In the genomic region with DNA sequence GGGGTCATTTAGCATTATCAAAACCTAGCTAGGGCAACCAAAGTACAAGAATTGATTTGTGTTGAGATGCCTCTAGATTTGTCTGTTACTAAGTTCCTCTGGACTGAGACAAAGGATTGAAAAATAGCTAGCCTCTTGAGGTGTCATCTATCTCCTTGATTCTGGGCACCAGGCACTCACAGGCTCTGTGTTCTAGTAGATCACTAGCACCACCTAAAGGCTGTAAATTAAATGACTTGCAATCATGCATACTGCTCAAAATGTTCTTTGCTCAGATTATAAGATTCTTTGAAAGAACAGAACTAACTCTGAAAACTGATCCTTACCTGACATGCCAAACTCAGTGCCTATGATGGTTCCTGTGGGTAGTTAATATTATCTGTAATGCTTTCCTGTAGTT, we compare ENCODE assay signal across 13 mouse cellular contexts. TPM values are rescaled to one million over a fixed set of nuclear protein-coding genes. Genes with fewer than 3 reads are reported as not detected.
DNase-seq lines count a peak whose midpoint lies in the region; ATAC-seq and TF ChIP-seq lines count a peak whose summit lies in the region.
"Had no signal": no experiment of that assay in that cellular context is flagged by ENCODE, and none has a peak within 500 bp of the region (broad histone marks: within the 10 kb centered on the region; RNA-seq: fewer than 3 reads in every experiment).

No protein-coding gene starts in this region.

- TF ChIP-seq POLR2A in heart, adult 2 months (IDR thresholded peaks at IDR 0.05; ENCODE audit: insufficient read depth, low read depth, low read length) = no peak

- no peaks in the 10 kb centered on the region for H3K27me3 ChIP-seq in heart, adult 2 months (ENCODE audit: control insufficient read depth, insufficient read depth, low read length)
- H3K27me3 ChIP-seq in lung, embryonic 14.5 days (ENCODE audit: insufficient read depth, low read length) = no peaks in the 10 kb centered on the region
- H3K27me3 ChIP-seq in neural tube, embryonic 15.5 days (replicated peaks) = no peaks in the 10 kb centered on the region

- H3K9me3 ChIP-seq in lung, embryonic 14.5 days (ENCODE audit: low read depth, low read length) = no peaks in the 10 kb centered on the region
- H3K9me3 ChIP-seq in neural tube, embryonic 15.5 days (replicated peaks) = no peaks in the 10 kb centered on the region
- H3K9me3 ChIP-seq: G1E; heart, embryonic 10.5 days had no signal

- no peaks in the 10 kb centered on the region for H3K79me2 ChIP-seq in heart, adult 2 months (replicated peaks; ENCODE audit: control insufficient read depth, insufficient read depth, low read length)

- TF ChIP-seq CTCF in heart, adult 2 months (IDR thresholded peaks at IDR 0.05) = peak; percentile 70
- TF ChIP-seq CTCF in lung, embryonic 14.5 days (IDR thresholded peaks at IDR 0.05; ENCODE audit: low read depth) = peak; percentile 53

- no peak for TF ChIP-seq EP300 in heart, adult 2 months (IDR thresholded peaks at IDR 0.05; ENCODE audit: insufficient read depth, low read depth, low read length)

- DNase-seq in heart, adult 2 months = no peak
- DNase-seq in heart, adult 9 months (ENCODE audit: low spot score in 2 of 2) = no peak
- peak; percentile 53 for DNase-seq in lung, embryonic 14.5 days
- DNase-seq in lung, adult 18-20 months = no peak
- DNase-seq in c-Kit-positive CD71-negative TER-119-negative erythroid progenitor cells, embryonic 14.5 days (ENCODE audit: low read depth) = peak; percentile 1
- peak; percentile 3 for DNase-seq in skeletal muscle tissue, adult 2 months (ENCODE audit: low read depth, low spot score)
- DNase-seq in cerebellum, postnatal 4 days (ENCODE audit: low spot score in 2 of 2) = no peak

- intact Hi-C loops in heart, adult 2 months (cut with DNase I) = loop anchor here (1.0 kb wide), 1 partner anchor 410 kb away; no protein-coding TSS in a partner anchor

- H3K36me3 ChIP-seq in heart, adult 2 months (ENCODE audit: control insufficient read depth, insufficient read depth, low read length) = no peaks in the 10 kb centered on the region
- H3K36me3 ChIP-seq in lung, embryonic 14.5 days (ENCODE audit: insufficient read depth) = no peaks in the 10 kb centered on the region
- no peaks in the 10 kb centered on the region for H3K36me3 ChIP-seq in neural tube, embryonic 15.5 days
- H3K36me3 ChIP-seq: G1E; heart, embryonic 10.5 days had no signal

- H3K4me2 ChIP-seq in lung, embryonic 14.5 days = no peak overlapping the region
- H3K4me2 ChIP-seq in neural tube, embryonic 15.5 days = no peak overlapping the region

- no peak overlapping the region for H3K27ac ChIP-seq in heart, adult 2 months
- H3K27ac ChIP-seq in lung, embryonic 14.5 days (ENCODE audit: low read depth) = no peak overlapping the region
- no peak overlapping the region for H3K27ac ChIP-seq in neural tube, embryonic 15.5 days (replicated peaks)
- H3K27ac ChIP-seq: heart, embryonic 10.5 days had no signal

- H3K4me3 ChIP-seq in heart, adult 2 months = no peak overlapping the region
- no peak overlapping the region for H3K4me3 ChIP-seq in lung, embryonic 14.5 days (ENCODE audit: low read depth, low read length)
- no peak overlapping the region for H3K4me3 ChIP-seq in neural tube, embryonic 15.5 days (replicated peaks)
- H3K4me3 ChIP-seq: erythroblast, embryonic 14.5 days; heart, embryonic 10.5 days; myocyte had no signal

- ATAC-seq in lung, embryonic 14.5 days (ENCODE audit: insufficient read depth) = no peak
- no peak for ATAC-seq in neural tube, embryonic 15.5 days (ENCODE audit: low FRiP score)

- no peaks in the 10 kb centered on the region for H3K4me1 ChIP-seq in heart, adult 2 months (ENCODE audit: control insufficient read depth, insufficient read depth, low read length)
- no peaks in the 10 kb centered on the region for H3K4me1 ChIP-seq in lung, embryonic 14.5 days (ENCODE audit: insufficient read depth)
- no peaks in the 10 kb centered on the region for H3K4me1 ChIP-seq in neural tube, embryonic 15.5 days
- H3K4me1 ChIP-seq: heart, embryonic 10.5 days had no signal

- H3K9ac ChIP-seq in heart, adult 2 months (ENCODE audit: low read depth, low read length) = no peak overlapping the region
- H3K9ac ChIP-seq in lung, embryonic 14.5 days = no peak overlapping the region
- H3K9ac ChIP-seq in neural tube, embryonic 15.5 days (replicated peaks) = no peak overlapping the region

RNA-seq across cellular contexts. Expression of gene Maob, which starts 43.1 kb away (rescaled TPM):
- 10 to 100 TPM; 34.8 to 50.7 TPM for total RNA-seq in heart, adult 2 months (2021)
- 26.5 and 59.2 TPM in 2 replicates for polyA plus RNA-seq in heart, adult 2 months (2012; rRNA removed)
- polyA plus RNA-seq in lung, embryonic 14.5 days (2014; fragmentation: Nextera tagmentation; extraction: Ambion mirVana) = 18.2 and 18.8 TPM in 2 replicates
- 3.4 and 5.7 TPM in 2 replicates for polyA plus RNA-seq in neural tube, embryonic 15.5 days (2015; fragmentation: Nextera tagmentation; extraction: Ambion mirVana)
- total RNA-seq: G1E had no signal
- polyA plus RNA-seq: G1E had no signal

RNA-seq across cellular contexts. Expression of gene Ndp, which starts 51.3 kb away (rescaled TPM):
- not detected for total RNA-seq in heart, adult 2 months (2021)
- 0.09 and 0.10 TPM in 2 replicates for polyA plus RNA-seq in heart, adult 2 months (2012; rRNA removed)
- 7.2 and 7.7 TPM in 2 replicates for polyA plus RNA-seq in lung, embryonic 14.5 days (2014; fragmentation: Nextera tagmentation; extraction: Ambion mirVana)
- 8.3 and 10.4 TPM in 2 replicates for polyA plus RNA-seq in neural tube, embryonic 15.5 days (2015; fragmentation: Nextera tagmentation; extraction: Ambion mirVana)
- total RNA-seq: G1E had no signal
- polyA plus RNA-seq: erythroblast, embryonic 14.5 days; G1E; liver, embryonic 16.5 days; myocyte had no signal

Comparison
In these comparisons a context has a peak if more than half of its experiments do, and no peak if none do; other contexts are left out.
1. DNase-seq: peak in lung, embryonic 14.5 days (single experiment), c-Kit-positive CD71-negative TER-119-negative erythroid progenitor cells, embryonic 14.5 days (single experiment) and skeletal muscle tissue, adult 2 months (single experiment); none in heart, adult 2 months (0 of 2), heart, adult 9 months (0 of 2), lung, adult 18-20 months (0 of 2) and cerebellum, postnatal 4 days (0 of 2).